Mouse (Mus musculus) layer of hippocampus, postnatal 14 days (tissue): ENCODE results near the gene Ccdc148. TPM values are rescaled to one million over a fixed set of nuclear protein-coding genes. Genes with fewer than 3 reads are reported as not detected.

Experiments
- DNase-seq, 2 experiments: peaks; one replicate each; pipeline ENCODE4 v3.0.0; 2021 to 2022; ENCODE audit warnings: low spot score in 2 of 2, mixed read lengths in 1 of 2
- total RNA-seq, 2 experiments: library from RNA; stranded (reverse); gene quantifications; 2 replicates each; pipeline ENCODE4 v1.2.3; 2021

Gene Ccdc148
- total RNA-seq, 2 experiments from 2014 or later, result 10.0 to 10.1 TPM

DNA sequence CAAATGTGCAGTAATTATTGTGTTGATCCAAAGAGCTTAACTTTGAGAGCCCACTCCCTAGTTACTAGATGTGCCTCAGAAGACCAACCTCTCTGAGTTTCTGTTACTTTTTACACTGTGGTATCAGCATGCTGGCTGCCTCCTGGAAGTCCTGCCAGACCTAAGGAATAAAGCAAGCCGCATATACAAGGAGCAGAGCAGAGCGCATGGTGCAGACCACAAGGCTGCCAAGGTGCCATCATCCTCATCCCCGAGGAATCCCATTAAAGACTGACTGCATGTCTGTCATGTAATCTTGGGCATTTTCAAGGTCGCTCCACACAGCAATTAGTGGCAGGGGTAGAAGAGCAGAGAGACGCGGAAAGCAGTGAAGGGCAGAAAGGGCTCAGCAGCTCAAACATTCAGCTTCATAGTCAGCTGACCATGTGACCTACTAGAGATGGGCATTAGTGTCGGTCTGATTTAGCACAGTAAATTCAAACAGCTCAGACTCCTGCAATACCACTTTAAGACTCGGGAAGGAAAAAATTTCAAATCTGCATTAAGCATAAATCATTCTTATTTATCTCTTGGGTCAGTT lies 110.1 kb downstream of the Ccdc148 start:
- DNase-seq, result no peak

- DNase-seq, result no peak
Observed at GRCm38 (mm10) chr2:59049686-59050085, 110.8 kb downstream of the Ccdc148 start.

GRCm38 (mm10) chr2:59048775-59049451 lies 111.6 kb downstream of the Ccdc148 start:
- DNase-seq, result no peak

GRCm38 (mm10) chr2:59043313-59044032 lies 117.0 kb downstream of the Ccdc148 start:
- no peak for DNase-seq

DNA sequence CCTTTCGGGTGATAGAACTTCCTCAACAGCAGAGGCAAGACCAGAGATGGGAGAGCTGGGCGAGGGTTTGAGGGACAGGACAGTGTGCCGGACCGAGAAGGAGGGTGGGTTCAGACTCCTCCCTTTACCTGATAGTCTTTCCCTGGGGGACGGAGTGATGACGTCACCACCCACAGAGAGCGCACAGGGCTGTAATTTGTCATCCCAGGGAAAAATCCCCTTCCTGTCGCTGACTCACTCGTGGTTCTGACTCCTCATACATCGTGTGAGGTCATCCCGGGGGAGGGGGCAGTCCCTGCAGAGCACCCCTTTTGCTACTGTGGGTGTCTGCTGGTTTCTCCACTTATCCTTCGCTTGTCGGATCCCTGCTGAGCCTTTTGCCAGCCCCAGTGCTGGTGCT lies 117.9 kb downstream of the Ccdc148 start:
- DNase-seq, result no peak

DNA sequence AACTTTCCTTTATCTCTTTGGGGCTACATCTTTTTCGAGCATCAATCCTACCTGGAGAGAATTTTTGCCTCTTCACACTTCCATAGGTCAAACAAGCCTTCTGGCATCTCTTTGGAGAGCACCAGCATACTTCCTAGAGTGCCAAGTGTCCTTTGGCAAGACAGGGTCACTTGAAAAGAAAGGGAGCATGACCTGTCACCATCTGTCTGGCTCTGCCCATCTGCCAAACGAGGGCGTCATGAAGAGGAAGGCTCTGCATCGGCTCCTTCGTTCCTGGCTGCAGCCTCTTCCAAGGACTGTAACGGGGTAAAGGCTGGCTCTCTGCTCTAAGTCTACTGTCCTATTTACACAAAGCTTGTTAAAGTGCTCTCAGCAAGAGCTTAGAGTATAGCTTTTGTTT lies 124.0 kb downstream of the Ccdc148 start:
- no peak for DNase-seq

DNA sequence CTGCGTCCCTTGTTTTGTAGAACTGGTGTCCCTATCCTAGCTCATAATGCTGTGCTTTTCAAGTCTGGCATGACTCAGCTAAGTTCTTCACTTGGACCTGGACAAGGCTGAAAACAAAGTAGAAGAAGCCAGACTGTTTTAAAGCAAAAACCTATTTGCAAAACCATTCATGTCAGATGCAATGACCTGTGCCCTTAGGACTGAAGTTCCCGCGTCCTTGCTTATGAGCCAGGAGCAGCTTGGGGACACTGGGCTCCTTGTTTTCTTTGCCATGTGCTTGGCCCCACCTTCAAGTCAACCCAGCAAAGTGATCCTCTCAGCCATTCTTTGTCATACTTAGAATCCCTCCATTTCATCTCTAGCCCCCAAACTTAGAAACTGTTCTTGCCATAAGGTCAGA lies 125.3 kb downstream of the Ccdc148 start:
- no peak for DNase-seq

- DNase-seq, result peak in 1 of 2 experiments; percentile 20
Observed at GRCm38 (mm10) chr2:59034281-59034680, 126.2 kb downstream of the Ccdc148 start.

GRCm38 (mm10) chr2:59024558-59024957 lies 135.9 kb downstream of the Ccdc148 start:
- DNase-seq, result no peak

DNA sequence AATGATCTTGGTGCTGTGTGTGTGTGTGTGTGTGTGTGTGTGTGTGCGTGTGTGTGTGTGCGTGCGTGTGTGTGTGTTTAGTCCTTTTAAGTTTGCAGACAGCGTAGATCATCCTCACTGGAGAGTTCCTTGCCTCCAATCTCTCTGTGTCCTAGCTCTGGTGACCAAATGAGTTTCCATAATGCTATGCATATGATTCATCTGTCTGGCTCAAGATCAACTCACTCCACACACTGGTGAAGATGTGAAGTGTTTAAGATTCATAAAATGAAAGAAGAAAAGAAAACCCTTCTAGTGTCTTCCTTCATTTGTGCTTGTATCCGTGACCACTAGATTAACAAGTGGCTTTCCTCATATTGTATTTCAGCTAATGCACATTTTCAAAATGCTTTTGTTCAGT lies 153.1 kb downstream of the Ccdc148 start:
- DNase-seq, result no peak

DNA sequence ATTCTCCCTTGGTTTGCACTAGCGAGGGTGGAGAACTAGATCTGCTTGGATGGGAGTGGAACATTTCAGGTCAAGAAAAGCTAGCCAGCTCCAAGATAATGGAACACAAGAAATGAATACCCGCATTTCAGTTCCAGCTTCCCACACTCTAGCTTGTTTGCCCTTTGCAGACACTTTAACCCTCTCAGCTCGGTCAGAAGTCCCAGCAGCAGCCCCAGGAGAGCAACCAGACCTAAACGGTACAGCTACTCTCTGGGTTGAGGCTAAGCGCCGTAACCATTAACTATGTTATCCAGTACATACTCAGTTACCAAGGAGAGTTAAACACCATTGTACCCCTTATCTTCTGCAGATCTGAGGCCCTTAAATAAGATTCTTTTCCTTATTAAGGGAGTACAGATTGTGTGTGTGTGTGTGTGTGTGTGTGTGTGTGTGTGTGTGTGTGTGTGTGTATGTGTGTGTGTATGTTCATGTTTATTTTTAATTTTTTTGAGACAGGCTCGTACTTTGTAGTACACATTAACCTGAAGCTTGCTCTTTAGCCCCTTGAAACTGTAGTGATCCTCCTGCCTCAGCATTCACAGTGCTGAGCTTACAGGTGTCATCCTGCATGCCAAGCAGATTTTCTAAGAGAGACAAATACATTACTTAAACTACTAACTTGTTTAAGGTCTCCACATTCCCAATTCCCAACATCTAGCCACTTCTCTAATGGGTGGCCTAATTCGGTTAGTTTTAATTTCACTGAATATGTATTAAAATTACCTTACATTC lies 153.7 kb downstream of the Ccdc148 start:
- no peak for DNase-seq

- no peak for DNase-seq
Observed at GRCm38 (mm10) chr2:58997151-58997550, 163.3 kb downstream of the Ccdc148 start.

- no peak for DNase-seq
Observed at GRCm38 (mm10) chr2:58992431-58993191, 167.9 kb downstream of the Ccdc148 start.

DNA sequence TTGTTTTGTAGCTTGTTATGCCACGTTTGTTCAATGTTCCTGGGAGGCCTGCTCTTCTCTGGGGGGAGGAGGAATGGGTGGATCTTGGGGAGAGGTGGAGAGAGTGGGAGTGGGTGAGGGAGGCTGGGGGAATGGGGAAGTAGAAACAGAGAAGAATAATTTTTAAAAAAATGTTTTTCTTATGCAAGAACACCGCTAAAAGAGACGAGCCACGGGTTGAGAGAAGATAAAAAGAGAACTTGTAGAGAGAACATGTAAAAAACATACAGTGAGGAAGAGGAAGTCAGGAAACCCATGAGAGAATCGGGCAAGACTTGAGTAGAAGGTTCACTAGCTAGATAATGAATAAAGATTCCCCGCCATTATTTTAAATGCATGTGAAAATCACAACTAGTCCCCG lies 182.4 kb downstream of the Ccdc148 start:
- no peak for DNase-seq

- no peak for DNase-seq
Observed at GRCm38 (mm10) chr2:58971507-58972275, 188.8 kb downstream of the Ccdc148 start.

- DNase-seq, result no peak
Observed at GRCm38 (mm10) chr2:58956770-58957300, 203.6 kb downstream of the Ccdc148 start.

DNA sequence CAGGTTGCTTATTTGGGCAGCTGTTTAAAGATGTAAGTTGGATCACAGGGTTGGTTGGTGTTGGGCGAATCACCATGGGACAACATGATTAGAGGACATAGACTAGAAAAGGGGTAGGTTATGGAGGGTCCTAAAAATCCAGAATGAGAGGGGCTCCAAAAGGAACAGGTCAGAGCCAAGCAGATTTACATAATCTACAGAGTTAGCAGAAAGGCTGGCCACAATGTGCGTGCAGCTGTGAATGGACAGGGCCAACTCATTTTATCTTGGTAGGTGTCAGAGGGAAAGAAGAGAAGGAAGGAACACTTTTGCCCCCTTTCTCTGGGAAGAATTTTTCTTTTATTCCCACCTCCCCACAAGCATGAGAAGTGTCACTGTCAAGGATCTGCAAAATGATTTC lies 204.1 kb downstream of the Ccdc148 start:
- no peak for DNase-seq

DNA sequence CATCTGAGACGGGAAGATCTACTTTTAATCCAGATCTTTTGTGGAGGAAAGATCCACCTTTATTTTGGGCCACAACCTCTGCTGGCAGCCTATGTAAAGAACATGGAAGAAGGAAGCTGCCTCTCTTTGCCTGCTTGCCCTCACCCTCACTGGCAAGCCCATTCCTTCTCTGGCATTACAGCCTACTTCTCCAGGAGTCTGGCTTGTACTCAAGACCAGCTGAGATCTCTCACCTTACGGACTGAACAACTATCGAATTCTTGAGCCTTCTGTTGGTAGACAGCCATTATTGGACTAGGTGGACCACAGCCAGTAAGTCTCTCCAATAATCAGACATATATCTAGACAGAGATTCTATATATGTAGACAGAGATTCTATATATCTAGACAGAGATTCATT lies 208.4 kb downstream of the Ccdc148 start:
- DNase-seq, result no peak

DNA sequence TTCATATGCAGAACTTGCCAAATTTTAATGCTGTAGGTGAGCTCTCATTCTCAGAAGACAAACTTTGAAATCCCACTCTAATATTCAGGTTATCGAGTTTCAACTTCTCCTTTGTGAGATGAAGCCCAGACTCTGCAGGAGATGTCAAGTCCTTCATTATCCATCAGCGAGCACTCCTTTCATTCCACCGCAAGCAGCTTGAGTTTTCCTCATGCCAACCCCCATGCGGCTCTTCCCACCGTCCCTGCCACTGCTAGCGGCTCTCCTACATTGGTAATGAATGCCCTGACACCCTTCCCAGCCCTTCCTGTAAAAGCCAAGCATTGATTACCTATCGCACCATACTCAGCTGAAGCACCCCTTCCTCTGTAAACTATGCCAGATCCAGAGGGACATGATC lies 211.7 kb downstream of the Ccdc148 start:
- DNase-seq, result no peak

DNA sequence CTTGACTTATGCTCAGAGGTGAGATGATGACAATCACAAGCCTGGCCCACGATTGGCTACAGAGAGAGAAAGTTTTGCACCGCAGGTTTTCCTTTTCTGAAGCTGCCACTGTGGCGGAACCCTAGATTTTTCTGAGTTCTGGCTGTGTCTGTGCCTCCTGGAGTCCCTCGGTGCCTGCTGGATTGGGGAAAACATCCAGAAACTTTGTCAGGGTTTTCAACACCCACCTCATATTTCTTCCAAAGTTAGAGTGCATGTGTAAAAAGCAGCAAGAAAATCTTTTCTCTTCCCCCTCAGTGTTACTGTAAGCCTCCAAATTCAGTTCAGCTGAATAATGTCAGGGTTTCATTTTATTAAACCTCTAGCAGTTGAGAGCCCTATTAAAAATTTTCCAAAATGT lies 219.1 kb downstream of the Ccdc148 start:
- DNase-seq, result no peak
